Mouse (Mus musculus) lung, adult 2 months (tissue): ENCODE results near the gene Negr1. TPM values are rescaled to one million over a fixed set of nuclear protein-coding genes. Genes with fewer than 3 reads are reported as not detected.

Experiments used
- DNase-seq: peaks from one replicate; pipeline ENCODE4 v3.0.0; 2022
- H3K4me1 ChIP-seq: fragments of 200-500 bp; 2 replicates; pipeline ENCODE4 v1.6.1; 2011; ENCODE audit warnings: low read length; ENCODE audit not compliant: control insufficient read depth, insufficient read depth
- H3K4me3 ChIP-seq: fragments of 200-500 bp; replicated peaks from 2 replicates; pipeline ENCODE3; 2011; ENCODE audit warnings: low read depth, mild to moderate bottlenecking, control low read depth, low read length; ENCODE audit errors: extremely low read depth
- CTCF ChIP-seq: fragments of 200-500 bp; IDR thresholded peaks from 2 replicates; pipeline ENCODE4 v1.5.1; 2011; ENCODE audit warnings: mild to moderate bottlenecking, low read length, control low read depth; ENCODE audit not compliant: insufficient read depth
- POLR2A ChIP-seq: fragments of 200-500 bp; IDR thresholded peaks from 2 replicates; pipeline ENCODE4 v1.6.1; 2011; ENCODE audit warnings: low read depth, mild to moderate bottlenecking, control low read depth, low read length, borderline replicate concordance; ENCODE audit errors: extremely low read depth
- WGBS: fragments of 180-500 bp; shearing (Covaris S2); methylation state at CpG from one replicate; pipeline ENCODE4 v1.1.7; 2018; 5-methylcytosine and 5-hydroxymethylcytosine counted together
- polyA plus RNA-seq: library from polyadenylated mRNA; depleted of rRNA; stranded (reverse); fragments of >200 nt; gene quantifications from 2 replicates; pipeline ENCODE4 v1.2.3, GENCODE M21; 2012

The Negr1 gene
- polyA plus RNA-seq, 1 experiment = 1.5 TPM

DNA sequence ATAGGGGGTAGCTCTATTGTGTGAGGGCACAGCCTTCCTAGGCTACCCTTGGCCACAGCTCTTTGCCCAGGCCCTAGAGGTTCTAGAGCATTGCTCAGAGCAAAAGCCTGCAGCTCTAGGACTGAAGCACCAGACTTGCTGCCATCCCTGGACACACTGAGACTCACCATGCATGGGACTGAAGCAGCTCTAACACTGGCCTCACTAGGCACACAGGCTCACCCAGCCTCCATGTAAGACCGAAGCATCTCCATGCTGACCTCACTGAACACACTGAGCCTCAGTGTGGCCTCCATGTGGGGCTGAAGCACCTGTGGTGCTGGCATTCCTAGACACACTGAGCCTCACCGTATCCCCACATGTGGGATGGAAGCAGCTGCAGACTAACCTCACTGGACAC is 101.0 kb downstream of the Negr1 start:
- WGBS = 97% methylated on average over 2 of the region's 2 CpGs
- no peak for DNase-seq
- H3K4me3 ChIP-seq = no peak overlapping the region

GRCm38 (mm10) chr3:156672560-156672959 is 111.0 kb downstream of the Negr1 start:
- no peak for TF ChIP-seq CTCF
- no peak for TF ChIP-seq POLR2A
- DNase-seq = no peak
- no peak overlapping the region for H3K4me3 ChIP-seq
- WGBS = 71% methylated on average over 3 of the region's 3 CpGs
- H3K4me1 ChIP-seq = no peaks in the 10 kb centered on the region

More for the DNA sequence above, 101.0 kb downstream of the Negr1 start:
- TF ChIP-seq CTCF = no peak
- TF ChIP-seq POLR2A = no peak
- H3K4me1 ChIP-seq = no peaks in the 10 kb centered on the region

- DNase-seq = no peak
- H3K4me1 ChIP-seq = no peaks in the 10 kb centered on the region
- H3K4me3 ChIP-seq = no peak overlapping the region
- WGBS = 75% methylated on average over 5 of the region's 5 CpGs
- TF ChIP-seq CTCF (no peak), POLR2A (no peak)
Observed at GRCm38 (mm10) chr3:156690059-156690605, 128.5 kb downstream of the Negr1 start.

GRCm38 (mm10) chr3:156698687-156699086 is 137.1 kb downstream of the Negr1 start:
- H3K4me1 ChIP-seq = no peaks in the 10 kb centered on the region
- TF ChIP-seq POLR2A (no peak), CTCF (no peak)
- H3K4me3 ChIP-seq = no peak overlapping the region
- WGBS = 92% methylated on average over 1 of the region's 1 CpGs
- no peak for DNase-seq

- Histone ChIP-seq H3K4me3 (no peak overlapping the region), H3K4me1 (no peaks in the 10 kb centered on the region)
- TF ChIP-seq POLR2A (no peak), CTCF (no peak)
- no peak for DNase-seq
- 79% methylated on average over 1 of the region's 1 CpGs for WGBS
Observed at GRCm38 (mm10) chr3:156703241-156703640, 141.6 kb downstream of the Negr1 start.

- Histone ChIP-seq H3K4me3 (no peak overlapping the region), H3K4me1 (peaks cover 3% of the 10 kb centered on the region; the same call in 1 of the 2 replicates)
- TF ChIP-seq POLR2A (no peak), CTCF (no peak)
- WGBS = 59% methylated on average over 5 of the region's 5 CpGs
- DNase-seq = no peak
Observed at GRCm38 (mm10) chr3:156710240-156710639, 148.6 kb downstream of the Negr1 start.

DNA sequence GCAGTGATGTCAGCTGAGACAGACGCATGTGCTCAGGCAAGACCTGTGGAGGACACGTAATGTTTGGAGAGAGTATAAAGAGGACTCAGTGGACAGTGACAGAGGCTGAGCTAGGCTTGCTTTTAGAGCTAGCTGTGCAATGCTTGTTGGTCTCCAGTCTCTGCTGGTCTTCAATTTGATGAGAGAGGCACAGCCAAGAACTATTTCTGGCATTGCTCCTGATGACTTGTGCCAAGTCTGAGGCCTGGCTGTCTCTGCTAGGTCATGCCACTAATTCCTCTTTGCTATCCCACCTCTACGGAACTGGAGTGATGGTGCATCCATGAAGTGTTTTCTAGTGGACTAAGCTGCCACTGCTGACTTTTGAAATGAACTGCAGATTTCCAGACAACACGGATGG is 149.1 kb downstream of the Negr1 start:
- DNase-seq = no peak
- TF ChIP-seq CTCF (no peak), POLR2A (no peak)
- WGBS = 60% methylated on average over 4 of the region's 4 CpGs
- Histone ChIP-seq H3K4me3 (no peak overlapping the region), H3K4me1 (peaks cover 3% of the 10 kb centered on the region; the same call in 1 of the 2 replicates)

DNA sequence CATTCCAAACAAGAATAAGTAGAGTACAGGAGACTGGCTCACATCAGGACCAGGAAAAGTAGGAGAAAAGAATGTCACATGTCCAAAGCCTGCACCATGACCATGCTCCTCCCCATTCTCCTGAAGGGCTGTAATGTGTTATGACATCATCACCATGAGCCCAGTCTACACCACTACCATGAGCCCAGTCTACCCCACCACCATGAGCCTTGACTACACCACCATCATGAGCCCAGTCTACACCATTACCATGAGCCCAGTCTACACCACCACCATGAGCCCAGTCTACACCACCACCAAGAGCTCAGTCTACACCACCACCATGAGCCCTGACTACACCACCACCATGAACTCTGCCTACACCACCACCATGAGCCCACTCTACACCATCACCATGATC is 174.7 kb downstream of the Negr1 start:
- Histone ChIP-seq H3K4me3 (no peak overlapping the region), H3K4me1 (no peaks in the 10 kb centered on the region)
- TF ChIP-seq CTCF = no peak
- no peak for TF ChIP-seq POLR2A
- no peak for DNase-seq

- DNase-seq = no peak
- TF ChIP-seq POLR2A (no peak), CTCF (no peak)
Observed at GRCm38 (mm10) chr3:156739529-156739928, 177.9 kb downstream of the Negr1 start.

DNA sequence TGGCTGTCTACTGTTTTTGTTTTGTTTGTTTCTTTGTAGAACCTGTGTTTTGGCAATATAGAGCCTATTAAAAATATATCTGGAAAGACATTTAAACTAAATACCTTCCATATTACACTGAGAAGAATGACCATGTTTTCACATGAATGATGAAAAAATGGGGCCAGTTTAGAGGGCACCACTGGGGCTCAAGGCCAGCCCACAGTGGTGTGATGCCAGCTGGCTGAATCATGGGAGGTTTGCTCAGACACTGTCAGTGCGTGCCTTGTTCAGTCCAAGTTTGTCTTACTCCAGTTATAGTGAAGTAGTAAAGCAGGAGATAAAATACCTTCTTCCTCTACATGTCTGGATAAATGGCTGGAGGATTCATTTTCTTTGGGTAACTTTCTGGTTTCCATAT is 181.7 kb downstream of the Negr1 start:
- WGBS = 61% methylated on average over 1 of the region's 1 CpGs
- DNase-seq = no peak
- H3K4me1 ChIP-seq = no peaks in the 10 kb centered on the region
- TF ChIP-seq CTCF (no peak), POLR2A (no peak)
- H3K4me3 ChIP-seq = no peak overlapping the region

More at GRCm38 (mm10) chr3:156739529-156739928, 177.9 kb downstream of the Negr1 start:
- Histone ChIP-seq H3K4me1 (no peaks in the 10 kb centered on the region), H3K4me3 (no peak overlapping the region)
- WGBS = 53% methylated on average over 3 of the region's 3 CpGs

GRCm38 (mm10) chr3:156745218-156745770 is 183.7 kb downstream of the Negr1 start:
- TF ChIP-seq POLR2A (no peak), CTCF (no peak)
- no peak for DNase-seq
- H3K4me3 ChIP-seq = no peak overlapping the region
- no peaks in the 10 kb centered on the region for H3K4me1 ChIP-seq
- WGBS = 48% methylated on average over 5 of the region's 5 CpGs

DNA sequence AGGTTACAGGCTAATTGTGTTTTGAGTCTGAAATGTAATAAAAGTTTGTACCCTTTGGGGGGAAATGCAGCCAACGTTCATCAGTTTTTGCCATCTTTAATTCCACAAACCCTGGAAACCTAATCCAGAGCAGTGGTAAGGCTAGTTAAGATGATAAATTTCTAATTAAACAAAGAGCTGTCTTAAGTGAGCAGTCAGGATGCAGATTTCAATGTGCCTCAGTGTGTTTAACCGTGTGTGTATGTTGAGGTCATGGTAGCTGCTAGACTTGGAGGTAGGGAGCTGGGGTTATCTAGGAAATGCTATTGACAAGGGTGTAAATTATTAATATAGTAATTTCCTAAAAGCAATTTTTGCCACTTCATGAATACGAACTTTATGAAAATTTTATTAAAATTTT is 185.9 kb downstream of the Negr1 start:
- no peaks in the 10 kb centered on the region for H3K4me1 ChIP-seq
- no peak for DNase-seq
- H3K4me3 ChIP-seq = no peak overlapping the region
- 81% methylated on average over 3 of the region's 3 CpGs for WGBS
- TF ChIP-seq POLR2A = no peak
- no peak for TF ChIP-seq CTCF
